Mouse (Mus musculus): Measurements from ENCODE around the gene Ptgdr.
"Not testable (repeated sequence)": the region's sequence is repeated elsewhere in the genome, so short reads cannot be mapped to it uniquely, and the experiment has no call there.

Gene Ptgdr

GRCm38 (mm10) chr14:44858868-44859613 is at the start of gene Ptgdr:
Gene Ptgdr, minus strand, starts transcription at chr14:44859375.
- no peak for DNase-seq (ENCODE audit: low read depth, low spot score)

- DNase-seq (ENCODE audit: low read depth, low spot score), result no peak
These were observed 48.6 kb upstream of the Ptgdr start for GRCm38 (mm10) chr14:44907774-44908173.

GRCm38 (mm10) chr14:44904199-44904598 is 45.0 kb upstream of the Ptgdr start:
- DNase-seq (ENCODE audit: low read depth, low spot score), result no peak

- not testable (repeated sequence) for DNase-seq (ENCODE audit: low read depth, low spot score)
These were observed 42.6 kb upstream of the Ptgdr start for GRCm38 (mm10) chr14:44901735-44902134.

GRCm38 (mm10) chr14:44891387-44892132 is 32.4 kb upstream of the Ptgdr start:
- DNase-seq (ENCODE audit: low read depth, low spot score), result no peak

- no peak for DNase-seq (ENCODE audit: low read depth, low spot score)
These were observed 10.5 kb upstream of the Ptgdr start for GRCm38 (mm10) chr14:44869686-44870085.

- DNase-seq (ENCODE audit: low read depth, low spot score), result no peak
These were observed 6.5 kb upstream of the Ptgdr start for GRCm38 (mm10) chr14:44865661-44866060.

GRCm38 (mm10) chr14:44863086-44863485 is 3.9 kb upstream of the Ptgdr start:
- DNase-seq (ENCODE audit: low read depth, low spot score), result no peak

GRCm38 (mm10) chr14:44861161-44861560 is 2.0 kb upstream of the Ptgdr start:
- DNase-seq (ENCODE audit: low read depth, low spot score), result no peak

GRCm38 (mm10) chr14:44858372-44858771 is 803 bp downstream of the Ptgdr start:
- DNase-seq (ENCODE audit: low read depth, low spot score), result no peak

GRCm38 (mm10) chr14:44850637-44851036 is 8.5 kb downstream of the Ptgdr start:
- DNase-seq (ENCODE audit: low read depth, low spot score), result not testable (repeated sequence)

- DNase-seq (ENCODE audit: low read depth, low spot score), result no peak
These were observed 11.4 kb downstream of the Ptgdr start for GRCm38 (mm10) chr14:44847740-44848139.

- peak; percentile 28 for DNase-seq (ENCODE audit: low read depth, low spot score)
These were observed 12.5 kb downstream of the Ptgdr start for GRCm38 (mm10) chr14:44846558-44847263.

GRCm38 (mm10) chr14:44843768-44844755 is 15.1 kb downstream of the Ptgdr start:
- DNase-seq (ENCODE audit: low read depth, low spot score), result no peak

GRCm38 (mm10) chr14:44838685-44839084 is 20.5 kb downstream of the Ptgdr start:
- no peak for DNase-seq (ENCODE audit: low read depth, low spot score)

GRCm38 (mm10) chr14:44835132-44835531 is 24.0 kb downstream of the Ptgdr start:
- no peak for DNase-seq (ENCODE audit: low read depth, low spot score)

GRCm38 (mm10) chr14:44834134-44834533 is 25.0 kb downstream of the Ptgdr start:
- not testable (repeated sequence) for DNase-seq (ENCODE audit: low read depth, low spot score)

GRCm38 (mm10) chr14:44833096-44833495 is 26.1 kb downstream of the Ptgdr start:
- not testable (repeated sequence) for DNase-seq (ENCODE audit: low read depth, low spot score)

- no peak for DNase-seq (ENCODE audit: low read depth, low spot score)
These were observed 31.4 kb downstream of the Ptgdr start for GRCm38 (mm10) chr14:44827736-44828135.

GRCm38 (mm10) chr14:44821177-44822057 is 37.8 kb downstream of the Ptgdr start:
- no peak for DNase-seq (ENCODE audit: low read depth, low spot score)
